Mouse (Mus musculus): Measurements from ENCODE around the gene Chd1. TPM values are rescaled to one million over a fixed set of nuclear protein-coding genes. Genes with fewer than 3 reads are reported as not detected.

The Chd1 gene
- 2.5 and 15.5 TPM in 2 replicates for polyA plus RNA-seq (2012; rRNA removed; ENCODE audit: low replicate concordance)

GRCm38 (mm10) chr17:15704475-15705300, at the start of gene Chd1:
TSS of gene Chd1 (plus strand) at chr17:15704967.

Other genes with a start within 250 kb of the Chd1 start
- 67.1 and 107 TPM in 2 replicates for gene Psmb1, start 205.2 kb upstream of the Chd1 start, polyA plus RNA-seq (2012; rRNA removed; ENCODE audit: low replicate concordance)
- gene Tbp, start 205.1 kb upstream of the Chd1 start, polyA plus RNA-seq (2012; rRNA removed; ENCODE audit: low replicate concordance), result 32.8 and 47.5 TPM in 2 replicates
- 21.0 and 47.5 TPM in 2 replicates for gene Pdcd2, start 177.7 kb upstream of the Chd1 start, polyA plus RNA-seq (2012; rRNA removed; ENCODE audit: low replicate concordance)
- 1.7 and 3.3 TPM in 2 replicates for gene Prdm9, start 140.6 kb upstream of the Chd1 start, polyA plus RNA-seq (2012; rRNA removed; ENCODE audit: low replicate concordance)
- gene Rgmb, start 126.1 kb downstream of the Chd1 start, polyA plus RNA-seq (2012; rRNA removed; ENCODE audit: low replicate concordance), result 26.5 and 73.6 TPM in 2 replicates

Data from mammary gland, adult 2 months (tissue).